ENCODE assay signal across 19 mouse cellular contexts in the genomic region with DNA sequence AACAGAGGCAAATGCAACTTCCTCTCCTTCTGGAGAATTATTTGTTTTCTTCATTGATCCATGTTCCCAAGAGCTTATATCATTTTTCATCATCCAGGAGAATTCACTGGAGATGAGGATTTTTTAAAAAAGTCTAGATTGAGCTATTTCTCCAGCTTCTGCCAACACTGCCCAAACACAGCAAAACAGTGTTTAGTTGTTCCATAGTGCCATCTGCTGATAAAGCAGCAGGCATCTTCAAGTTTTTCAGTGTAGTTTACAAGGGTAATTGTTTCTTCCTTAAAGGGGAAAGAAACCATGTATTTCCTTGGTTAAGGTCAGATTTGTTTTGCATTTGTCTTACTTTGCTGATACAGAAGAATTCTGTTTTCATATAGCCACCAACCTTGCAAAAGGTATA. TPM values are rescaled to one million over a fixed set of nuclear protein-coding genes. Genes with fewer than 3 reads are reported as not detected.
DNase-seq lines count a peak whose midpoint lies in the region; ATAC-seq and TF ChIP-seq lines count a peak whose summit lies in the region.
"Had no signal": no experiment of that assay in that cellular context is flagged by ENCODE, and none has a peak within 500 bp of the region (broad histone marks: within the 10 kb centered on the region; RNA-seq: fewer than 3 reads in every experiment).

No protein-coding gene starts in this region.

- no peak for TF ChIP-seq POLR2A in kidney, adult 2 months (IDR thresholded peaks at IDR 0.05; ENCODE audit: low read depth, low read length)

- DNase-seq in embryo, embryonic 11 days, result peak; percentile 2
- DNase-seq in embryo, embryonic 9.5 days (ENCODE audit: extremely low spot score), result no peak
- peak; percentile 32 for DNase-seq in kidney, postnatal 0 days (ENCODE audit: low spot score)
- no peak for DNase-seq in kidney, adult 2 months
- DNase-seq in midbrain, postnatal 0 days (ENCODE audit: low spot score), result peak; percentile 59
- DNase-seq in midbrain, embryonic 11.5 days (ENCODE audit: low spot score, missing footprints), result no peak
- no peak for DNase-seq in stomach, postnatal 0 days (ENCODE audit: low spot score)
- DNase-seq: adrenal gland, postnatal 14 days; cerebellum, postnatal 36 days; gastrocnemius, postnatal 10 days; heart, postnatal 14 days; lung, postnatal 4 days; right cerebral cortex, postnatal 4 days; thymus, adult 18-20 months had no signal

- no peaks in the 10 kb centered on the region for H3K27me3 ChIP-seq in kidney, postnatal 0 days (ENCODE audit: insufficient read depth, low read length)
- H3K27me3 ChIP-seq in kidney, adult 2 months (replicated peaks; ENCODE audit: control insufficient read depth, insufficient read depth, low read length), result no peaks in the 10 kb centered on the region
- no peaks in the 10 kb centered on the region for H3K27me3 ChIP-seq in midbrain, postnatal 0 days (ENCODE audit: insufficient read depth, low read length)
- no peaks in the 10 kb centered on the region; the same call in 1 of the 2 replicates for H3K27me3 ChIP-seq in midbrain, embryonic 11.5 days (ENCODE audit: control insufficient read depth, insufficient read depth, low read length)
- H3K27me3 ChIP-seq in stomach, postnatal 0 days (ENCODE audit: control insufficient read depth, insufficient read depth, low read length), result no peaks in the 10 kb centered on the region
- H3K27me3 ChIP-seq: embryonic facial prominence, embryonic 15.5 days; liver, embryonic 12.5 days had no signal

- no peak overlapping the region for H3K27ac ChIP-seq in kidney, postnatal 0 days
- H3K27ac ChIP-seq in kidney, adult 2 months (ENCODE audit: insufficient read depth, low read depth, low read length), result no peak overlapping the region
- H3K27ac ChIP-seq in midbrain, postnatal 0 days (ENCODE audit: low read depth, low read length), result no peak overlapping the region
- H3K27ac ChIP-seq in midbrain, embryonic 11.5 days (ENCODE audit: low read depth, low read length), result no peak overlapping the region
- H3K27ac ChIP-seq in stomach, postnatal 0 days (replicated peaks), result no peak overlapping the region
- H3K27ac ChIP-seq: embryonic facial prominence, embryonic 15.5 days; forebrain, embryonic 12.5 days; liver, embryonic 12.5 days; neural tube, embryonic 13.5 days had no signal

- H3K4me3 ChIP-seq in kidney, postnatal 0 days (replicated peaks; ENCODE audit: low read depth, low read length), result no peak overlapping the region
- H3K4me3 ChIP-seq in kidney, adult 2 months (ENCODE audit: insufficient read depth, low read depth, low read length), result no peak overlapping the region
- H3K4me3 ChIP-seq in midbrain, postnatal 0 days (ENCODE audit: low read depth, low read length), result no peak overlapping the region
- H3K4me3 ChIP-seq in midbrain, embryonic 11.5 days (ENCODE audit: low read depth, low read length), result no peak overlapping the region
- H3K4me3 ChIP-seq in stomach, postnatal 0 days (ENCODE audit: low read depth, low read length), result no peak overlapping the region
- H3K4me3 ChIP-seq: embryonic facial prominence, embryonic 15.5 days; forebrain, embryonic 12.5 days; liver, embryonic 12.5 days; neural tube, embryonic 13.5 days had no signal

- peak; percentile 51 for TF ChIP-seq CTCF in kidney, postnatal 0 days (IDR thresholded peaks at IDR 0.05; ENCODE audit: low read depth)
- no peak for TF ChIP-seq CTCF in kidney, adult 2 months (conservative IDR thresholded peaks at IDR 0.05; ENCODE audit: insufficient read depth, insufficient read length, low read depth, low read length)
- peak; percentile 75 for TF ChIP-seq CTCF in midbrain, postnatal 0 days (IDR thresholded peaks at IDR 0.05)
- TF ChIP-seq CTCF in stomach, postnatal 0 days (IDR thresholded peaks at IDR 0.05; ENCODE audit: low read depth), result peak; percentile 62

- no peak for ATAC-seq in kidney, postnatal 0 days (replicated peaks; ENCODE audit: low FRiP score, low read depth)
- ATAC-seq in midbrain, postnatal 0 days (ENCODE audit: low FRiP score), result no peak
- no peak for ATAC-seq in midbrain, embryonic 11.5 days (ENCODE audit: low FRiP score)
- no peak for ATAC-seq in stomach, postnatal 0 days (ENCODE audit: low FRiP score, low TSS enrichment)
- no peak for ATAC-seq in megakaryocyte, adult 5-6 weeks (ENCODE audit: poor library complexity, severe bottlenecking)
- ATAC-seq: liver, embryonic 12.5 days had no signal

- H3K4me2 ChIP-seq in kidney, postnatal 0 days (ENCODE audit: low read length), result no peak overlapping the region
- no peak overlapping the region for H3K4me2 ChIP-seq in midbrain, postnatal 0 days (ENCODE audit: low read depth, low read length, poor library complexity, severe bottlenecking)
- no peak overlapping the region for H3K4me2 ChIP-seq in midbrain, embryonic 11.5 days
- no peak overlapping the region for H3K4me2 ChIP-seq in stomach, postnatal 0 days (replicated peaks; ENCODE audit: low read depth)
- H3K4me2 ChIP-seq: embryonic facial prominence, embryonic 15.5 days; forebrain, embryonic 12.5 days; liver, embryonic 12.5 days; neural tube, embryonic 13.5 days had no signal

- no peak overlapping the region for H3K9ac ChIP-seq in kidney, postnatal 0 days (ENCODE audit: low read depth, low read length)
- no peak overlapping the region for H3K9ac ChIP-seq in midbrain, postnatal 0 days (replicated peaks; ENCODE audit: low read length, poor library complexity, severe bottlenecking)
- H3K9ac ChIP-seq in midbrain, embryonic 11.5 days (ENCODE audit: low read length), result no peak overlapping the region
- H3K9ac ChIP-seq in stomach, postnatal 0 days (ENCODE audit: low read length), result no peak overlapping the region
- H3K9ac ChIP-seq: embryonic facial prominence, embryonic 15.5 days; forebrain, embryonic 12.5 days; liver, embryonic 12.5 days; neural tube, embryonic 13.5 days had no signal

- TF ChIP-seq EP300 in stomach, postnatal 0 days (optimal IDR thresholded peaks at IDR 0.05), result no peak

- no peaks in the 10 kb centered on the region for H3K9me3 ChIP-seq in kidney, postnatal 0 days (replicated peaks; ENCODE audit: low read length)
- H3K9me3 ChIP-seq in midbrain, postnatal 0 days (ENCODE audit: low read length), result no peaks in the 10 kb centered on the region
- H3K9me3 ChIP-seq in midbrain, embryonic 11.5 days (ENCODE audit: control insufficient read depth, low read length), result no peaks in the 10 kb centered on the region
- H3K9me3 ChIP-seq in stomach, postnatal 0 days (ENCODE audit: control insufficient read depth, low read length), result no peaks in the 10 kb centered on the region
- H3K9me3 ChIP-seq: embryonic facial prominence, embryonic 15.5 days; forebrain, embryonic 12.5 days; liver, embryonic 12.5 days; neural tube, embryonic 13.5 days had no signal

- no peaks in the 10 kb centered on the region for H3K4me1 ChIP-seq in kidney, postnatal 0 days (replicated peaks; ENCODE audit: insufficient read depth, low read length)
- H3K4me1 ChIP-seq in kidney, adult 2 months (ENCODE audit: control insufficient read depth, insufficient read depth, low read length), result no peaks in the 10 kb centered on the region
- H3K4me1 ChIP-seq in midbrain, postnatal 0 days (ENCODE audit: insufficient read depth, low read length), result no peaks in the 10 kb centered on the region
- H3K4me1 ChIP-seq in midbrain, embryonic 11.5 days (ENCODE audit: control insufficient read depth, insufficient read depth, low read length), result no peaks in the 10 kb centered on the region
- no peaks in the 10 kb centered on the region for H3K4me1 ChIP-seq in stomach, postnatal 0 days (replicated peaks; ENCODE audit: control insufficient read depth, insufficient read depth)
- H3K4me1 ChIP-seq: embryonic facial prominence, embryonic 15.5 days; forebrain, embryonic 12.5 days; liver, embryonic 12.5 days; neural tube, embryonic 13.5 days had no signal

- no peaks in the 10 kb centered on the region for H3K36me3 ChIP-seq in kidney, postnatal 0 days (ENCODE audit: insufficient read depth, low read length)
- no peaks in the 10 kb centered on the region for H3K36me3 ChIP-seq in kidney, adult 2 months (ENCODE audit: control insufficient read depth, insufficient read depth, low read length)
- H3K36me3 ChIP-seq in midbrain, postnatal 0 days (ENCODE audit: insufficient read depth, low read length), result no peaks in the 10 kb centered on the region
- no peaks in the 10 kb centered on the region for H3K36me3 ChIP-seq in midbrain, embryonic 11.5 days (ENCODE audit: control insufficient read depth, insufficient read depth, low read length)
- H3K36me3 ChIP-seq in stomach, postnatal 0 days (ENCODE audit: control insufficient read depth, insufficient read depth, low read length), result no peaks in the 10 kb centered on the region
- H3K36me3 ChIP-seq: embryonic facial prominence, embryonic 15.5 days; forebrain, embryonic 12.5 days; liver, embryonic 12.5 days; neural tube, embryonic 13.5 days had no signal

RNA-seq across cellular contexts. Expression of gene Cdkl5, which starts 35.7 kb away (rescaled TPM):
- 1.5 and 1.8 TPM in 2 replicates for polyA plus RNA-seq in kidney, postnatal 0 days (2015; fragmentation: Nextera tagmentation; extraction: Ambion mirVana)
- 1.5 and 1.6 TPM in 2 replicates for polyA plus RNA-seq in kidney, adult 2 months (2012; rRNA removed)
- total RNA-seq in midbrain, postnatal 0 days (2014; rRNA removed), result 15.4 and 18.3 TPM in 2 replicates
- polyA plus RNA-seq in midbrain, postnatal 0 days (2015; fragmentation: Nextera tagmentation; extraction: Ambion mirVana), result 3.4 and 3.7 TPM in 2 replicates
- polyA plus RNA-seq in midbrain, embryonic 11.5 days (2014; fragmentation: Nextera tagmentation; extraction: Ambion mirVana), result 4.4 and 4.8 TPM in 2 replicates
- polyA plus RNA-seq in stomach, postnatal 0 days (2015; fragmentation: Nextera tagmentation; extraction: Ambion mirVana), result 0.98 and 1.2 TPM in 2 replicates
- 0.85 and 1.2 TPM in 2 replicates for total RNA-seq in megakaryocyte, adult 5-6 weeks (2015)
- total RNA-seq in megakaryocyte, adult 5-6 weeks (2017), result 1.2 and 1.6 TPM in 2 replicates

Comparison
In these comparisons a context has a peak if more than half of its experiments do, and no peak if none do; other contexts are left out.
1. DNase-seq: peak in embryo, embryonic 11 days (single experiment), kidney, postnatal 0 days (single experiment) and midbrain, postnatal 0 days (single experiment); none in embryo, embryonic 9.5 days (single experiment), kidney, adult 2 months (single experiment), midbrain, embryonic 11.5 days (single experiment) and stomach, postnatal 0 days (single experiment).